Mouse (Mus musculus) embryo, embryonic 9.5 days (tissue): ENCODE data around the gene Pth2.
"Not testable (repeated sequence)": the region's sequence is repeated elsewhere in the genome, so short reads cannot be mapped to it uniquely, and the experiment has no call there.

ENCODE experiments used
- DNase-seq: peaks from one replicate; pipeline ENCODE4 v3.0.0-alpha.2; 2017; ENCODE audit errors: extremely low spot score

Gene Pth2

DNA sequence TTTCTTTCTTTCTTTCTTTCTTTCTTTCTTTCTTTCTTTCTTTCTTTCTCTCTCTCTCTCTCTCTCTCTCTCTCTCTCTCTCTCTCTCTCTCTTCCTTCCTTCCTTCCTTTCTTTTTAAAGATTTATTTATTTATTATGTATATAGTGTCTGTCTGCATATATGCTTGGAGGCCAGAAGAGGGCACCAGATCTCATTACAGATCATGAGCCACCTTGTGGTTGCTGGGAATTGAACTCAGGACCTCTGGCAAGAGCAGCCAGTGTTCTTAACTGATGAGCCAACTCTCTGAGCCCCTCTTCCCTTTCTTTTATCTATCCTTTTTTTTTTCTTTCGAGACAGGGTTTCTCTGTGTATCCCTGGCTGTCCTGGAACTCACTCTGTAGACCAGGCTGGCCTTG lies 7.0 kb upstream of the Pth2 start:
- not testable (repeated sequence) for DNase-seq

- no peak for DNase-seq
These were observed 6.1 kb upstream of the Pth2 start for GRCm38 (mm10) chr7:45174567-45175280.

GRCm38 (mm10) chr7:45175398-45175797 lies 5.4 kb upstream of the Pth2 start:
- DNase-seq: no peak

DNA sequence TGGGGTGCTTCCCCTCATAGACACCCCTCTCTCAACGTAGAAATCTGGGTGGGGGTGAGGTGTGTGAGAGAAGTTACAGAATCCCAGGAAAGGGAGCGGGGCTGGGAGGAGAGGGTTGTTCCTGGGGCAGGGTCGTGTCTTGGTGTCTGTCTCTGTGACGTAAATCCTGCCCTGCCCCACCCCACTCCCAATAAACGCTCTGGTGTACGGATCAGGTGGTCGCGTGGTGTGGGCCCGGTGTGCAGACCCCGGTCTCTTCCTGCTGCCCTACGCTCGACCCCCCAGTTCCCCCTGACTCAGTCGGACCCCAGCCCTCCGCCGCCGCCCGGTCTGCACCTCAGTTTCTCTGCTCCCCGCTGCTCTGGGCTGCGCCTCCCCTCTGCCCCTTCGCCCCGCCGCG lies 4.9 kb upstream of the Pth2 start:
- DNase-seq: no peak

- DNase-seq: no peak
These were observed 4.4 kb upstream of the Pth2 start for GRCm38 (mm10) chr7:45176356-45176755.

DNA sequence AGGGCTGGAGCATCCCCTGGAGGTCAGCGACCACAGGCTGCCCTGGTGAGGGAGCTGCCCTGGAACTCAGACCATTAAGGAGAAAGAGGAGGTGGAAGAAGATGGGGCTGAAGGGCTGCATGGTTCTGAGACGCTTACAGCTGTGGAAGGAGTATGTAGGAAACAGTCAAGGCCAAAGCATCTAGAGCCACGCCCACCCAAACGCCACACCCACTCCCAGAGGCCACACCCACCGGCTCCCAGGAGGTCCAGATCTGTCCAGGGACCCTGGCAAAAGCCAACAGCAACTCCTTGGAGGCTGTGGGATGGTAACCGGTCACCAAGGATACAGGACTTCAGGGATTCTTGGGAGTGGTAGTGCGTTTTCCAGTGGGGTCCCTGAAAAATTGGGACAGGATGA lies 2.2 kb upstream of the Pth2 start:
- DNase-seq: no peak

- no peak for DNase-seq
These were observed 1.3 kb upstream of the Pth2 start, which contains the start of gene Gfy for GRCm38 (mm10) chr7:45179469-45179868. TSS of gene Gfy (minus strand) at chr7:45179569.

DNA sequence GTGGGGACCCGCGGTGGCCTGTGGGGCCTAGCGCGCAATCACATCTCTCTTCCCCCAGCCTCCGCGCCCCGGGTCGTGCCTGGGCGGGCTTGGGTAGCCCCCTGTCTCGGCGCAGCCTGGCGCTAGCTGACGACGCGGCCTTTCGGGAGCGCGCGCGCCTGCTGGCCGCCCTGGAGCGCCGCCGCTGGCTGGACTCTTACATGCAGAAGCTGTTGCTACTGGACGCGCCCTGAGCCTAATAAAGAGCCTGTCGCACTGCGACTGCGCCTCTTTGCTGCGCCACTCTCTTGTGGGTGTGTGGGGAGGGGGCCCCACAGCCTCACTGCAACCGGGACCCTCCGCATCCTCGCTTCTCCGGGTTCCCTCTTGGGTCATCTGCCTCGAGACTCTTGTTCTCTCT lies 745 bp downstream of the Pth2 start:
- no peak for DNase-seq

- DNase-seq: peak; percentile 86
These were observed 1.4 kb downstream of the Pth2 start for GRCm38 (mm10) chr7:45182199-45182601.

DNA sequence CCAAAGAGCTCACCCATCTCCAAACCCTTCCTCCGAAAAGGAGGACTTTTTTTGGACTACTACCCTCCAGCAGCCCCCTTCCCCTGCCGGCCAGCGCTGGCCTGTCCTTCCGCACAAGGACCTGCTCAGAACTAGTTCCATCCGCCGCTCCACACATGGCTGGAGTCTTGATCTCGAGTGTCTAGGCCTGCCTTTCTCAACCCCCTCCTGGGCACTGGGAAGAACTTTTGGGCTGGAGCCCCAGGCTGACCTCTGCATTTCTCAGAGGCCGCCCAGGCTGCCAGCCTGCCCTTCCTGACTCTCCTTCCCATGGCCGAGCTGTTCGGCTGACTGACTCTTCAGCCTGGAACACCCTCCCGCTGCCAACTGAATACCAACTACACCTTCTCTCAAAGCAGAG lies 1.8 kb downstream of the Pth2 start:
- no peak for DNase-seq

GRCm38 (mm10) chr7:45183672-45184071 lies 2.9 kb downstream of the Pth2 start:
- no peak for DNase-seq

DNA sequence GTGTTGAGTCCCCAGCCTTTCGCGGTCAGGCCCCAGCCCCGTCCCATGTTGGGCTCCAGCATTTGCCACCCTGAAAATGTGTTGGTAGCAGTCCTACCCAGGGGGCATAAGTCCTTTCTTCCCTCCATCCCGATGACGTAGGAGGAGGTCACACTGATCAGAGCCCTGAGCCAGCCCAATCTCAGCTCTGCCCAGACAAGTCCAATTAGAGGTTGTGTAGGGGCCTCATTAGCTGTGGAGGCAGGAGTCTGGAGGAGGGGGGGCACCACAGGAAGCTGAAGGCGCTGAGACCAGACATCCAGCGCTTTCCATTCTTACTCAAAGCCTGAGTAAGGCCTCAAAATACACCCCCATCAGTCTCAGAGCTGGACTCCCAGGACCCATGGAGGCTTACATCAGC lies 5.1 kb downstream of the Pth2 start:
- no peak for DNase-seq

GRCm38 (mm10) chr7:45189600-45189999 lies 8.8 kb downstream of the Pth2 start:
- DNase-seq: no peak

DNA sequence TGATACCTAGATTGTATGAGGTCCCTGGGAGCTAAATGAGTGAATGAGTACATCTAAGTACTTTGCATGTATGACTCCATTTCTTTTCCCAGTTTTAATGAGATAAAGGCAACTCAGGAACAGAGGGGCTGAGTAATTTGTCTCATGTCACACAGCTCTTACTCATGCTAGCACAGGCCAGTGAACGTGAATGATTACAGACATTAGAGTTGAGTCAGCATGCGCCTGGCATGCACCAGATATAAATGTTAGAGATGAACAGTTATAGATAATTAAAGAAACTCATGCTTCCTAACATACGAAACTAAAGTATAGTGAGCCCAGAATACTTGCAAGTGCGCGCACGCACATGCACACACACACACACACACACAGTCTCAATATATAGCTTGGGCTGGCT lies 9.4 kb downstream of the Pth2 start:
- DNase-seq: no peak

- no peak for DNase-seq
These were observed 10.4 kb downstream of the Pth2 start for GRCm38 (mm10) chr7:45191161-45191560.

DNA sequence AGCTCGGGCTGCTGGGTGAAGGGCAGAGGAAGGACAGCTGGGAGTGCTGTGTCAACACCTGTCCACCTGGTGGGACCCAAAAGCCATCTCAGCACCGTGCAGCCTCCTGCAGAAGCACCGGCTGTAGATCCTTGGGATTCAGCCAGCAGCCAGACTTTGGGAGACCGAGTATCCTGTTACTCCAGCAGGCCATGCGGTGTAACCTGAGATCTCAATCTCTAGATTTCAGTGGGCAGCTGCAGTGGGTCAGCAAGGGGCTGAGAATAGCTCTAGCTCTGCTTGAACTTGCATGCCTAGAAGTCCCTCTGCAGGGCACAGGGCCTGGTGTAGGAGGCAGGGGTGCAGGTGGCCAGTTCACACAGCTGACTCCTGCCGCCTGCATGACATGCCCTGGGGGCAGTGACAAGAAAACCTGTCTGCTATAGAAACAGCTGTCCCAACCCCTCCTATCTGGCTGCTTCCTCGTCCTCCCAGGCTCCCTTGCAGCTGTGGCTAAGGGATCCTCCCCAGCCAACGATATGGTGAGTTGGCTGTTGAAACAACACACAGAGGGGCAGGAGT lies 11.1 kb downstream of the Pth2 start:
- DNase-seq: peak; percentile 53

DNA sequence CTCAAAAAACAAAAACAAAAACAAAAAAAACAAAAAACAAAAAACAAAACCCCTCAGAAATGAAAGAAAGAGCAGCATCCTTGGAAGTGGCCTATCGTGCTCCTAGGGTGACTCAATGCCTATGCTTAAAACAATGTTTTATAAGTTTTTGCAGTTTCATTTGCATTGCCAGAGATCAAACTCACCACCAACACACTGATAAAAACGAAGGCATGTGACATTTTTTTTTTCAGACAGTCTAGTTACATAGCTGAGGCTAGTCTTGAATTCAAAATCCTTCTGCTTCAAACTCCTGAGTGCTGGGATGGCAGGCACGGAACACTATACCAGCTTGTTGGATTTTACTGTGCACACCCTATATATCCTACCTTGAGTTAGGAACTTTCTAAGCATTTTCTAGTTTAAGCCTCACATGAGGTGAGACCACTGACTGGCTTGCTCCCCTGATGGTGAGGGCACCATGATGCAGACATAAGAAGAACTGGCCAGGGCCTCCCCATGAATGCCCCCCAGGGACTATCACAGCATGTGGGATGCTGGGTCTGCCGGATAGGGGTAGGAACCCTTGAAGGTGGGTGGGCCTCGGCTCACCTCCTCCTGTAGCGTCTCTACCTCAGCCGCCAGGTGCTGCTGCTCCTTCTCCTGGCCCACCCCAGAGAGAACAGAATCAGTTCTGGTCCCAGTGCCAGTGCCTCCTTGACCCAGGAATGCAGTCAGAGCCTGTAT lies 12.0 kb downstream of the Pth2 start:
- DNase-seq: no peak

GRCm38 (mm10) chr7:45193406-45193805 lies 12.6 kb downstream of the Pth2 start:
- no peak for DNase-seq

DNA sequence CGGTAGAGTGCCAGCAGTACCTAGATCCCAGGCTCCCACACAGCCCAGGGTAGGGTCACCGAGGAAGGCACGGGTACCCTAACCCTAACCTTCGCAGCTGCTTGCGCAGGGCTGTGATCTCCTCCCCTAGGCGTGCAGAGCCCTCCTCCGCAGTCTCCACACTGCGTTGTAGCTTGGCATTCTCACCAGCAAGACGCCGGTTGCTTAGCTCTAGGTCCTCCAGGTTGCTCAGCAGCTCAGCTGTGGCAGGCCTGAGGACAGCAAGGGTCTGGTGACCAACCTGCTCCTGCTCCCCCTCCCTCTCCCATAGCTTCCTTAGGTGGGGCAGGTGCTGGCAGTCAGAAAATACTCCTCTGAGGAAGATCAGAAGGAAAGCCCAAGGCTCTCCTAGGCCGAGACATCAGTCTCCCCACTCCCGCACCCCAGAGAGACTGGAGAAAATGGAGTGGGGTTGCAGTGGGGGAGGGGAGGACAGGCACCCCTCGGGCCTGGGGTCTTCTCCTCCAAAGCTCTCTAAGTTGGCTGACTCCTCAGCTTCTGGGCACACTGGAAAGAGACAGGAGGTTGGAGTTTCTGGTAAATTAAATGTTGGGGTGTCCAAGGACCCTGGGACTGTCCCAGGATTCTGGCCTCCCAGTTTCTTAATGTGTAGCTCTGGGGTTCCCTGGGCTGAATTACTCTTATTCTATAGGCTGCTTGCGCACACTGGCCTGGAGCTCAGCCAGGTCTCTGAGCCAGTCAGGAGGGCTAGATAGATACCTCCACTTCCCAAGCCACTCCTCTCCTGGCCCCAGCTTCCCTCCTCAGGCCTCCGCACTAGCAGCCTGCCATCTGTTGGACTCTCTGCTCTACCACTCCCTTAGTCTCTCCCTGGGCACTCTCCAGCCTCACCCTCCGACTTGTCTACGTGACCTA lies 13.3 kb downstream of the Pth2 start:
- DNase-seq: no peak

DNA sequence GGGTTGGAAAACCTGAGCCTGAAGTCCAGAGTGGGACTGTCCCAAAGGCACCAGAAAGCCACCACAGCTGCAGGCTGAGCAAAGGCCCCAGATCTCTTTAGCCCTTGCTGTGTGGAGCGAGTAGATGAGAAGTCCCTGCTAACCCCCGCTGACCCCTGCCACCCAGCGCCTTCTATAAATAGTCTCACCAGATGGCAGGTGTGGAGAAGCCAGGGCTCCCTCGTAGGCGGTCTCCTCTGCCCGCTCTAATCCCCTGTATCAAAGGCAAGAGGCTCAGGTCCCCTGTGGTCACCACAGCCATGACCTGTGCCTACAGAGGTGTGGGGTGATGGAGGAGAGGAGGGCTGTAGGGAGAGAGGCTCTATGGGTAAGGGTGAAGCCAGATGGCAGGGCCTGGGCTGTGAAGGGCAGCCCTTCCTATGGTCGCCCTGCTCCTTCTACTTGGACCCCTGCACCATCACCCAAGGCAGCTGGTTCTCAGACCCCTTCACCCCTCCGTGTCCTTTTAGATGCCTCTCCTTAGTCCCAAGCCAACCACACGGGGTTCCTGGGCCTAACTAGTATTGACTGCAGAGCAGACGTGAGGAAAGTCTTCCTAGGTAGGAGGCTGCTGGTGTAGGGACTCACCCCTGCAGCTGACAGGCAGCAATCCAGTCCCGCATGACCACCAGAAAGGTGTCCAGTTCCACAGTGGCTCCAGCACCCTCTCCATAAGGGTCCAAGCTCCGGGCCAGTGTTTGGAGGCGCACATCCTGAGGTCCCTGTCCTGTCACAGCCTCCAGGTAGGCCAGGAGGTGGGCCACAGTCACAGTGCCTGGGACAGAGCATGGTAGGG lies 14.8 kb downstream of the Pth2 start:
- no peak for DNase-seq

GRCm38 (mm10) chr7:45196176-45196535 lies 15.4 kb downstream of the Pth2 start:
- DNase-seq: no peak
